Mouse (Mus musculus) spleen, adult 12 weeks (tissue): ENCODE measurements around the gene Gm4303.
"Not testable (repeated sequence)": the region's sequence is repeated elsewhere in the genome, so short reads cannot be mapped to it uniquely, and the experiment has no call there.

Experiments
- DNase-seq: peaks from one replicate; pipeline ENCODE4 v3.0.0; 2022; ENCODE audit warnings: low spot score

The Gm4303 gene

DNA sequence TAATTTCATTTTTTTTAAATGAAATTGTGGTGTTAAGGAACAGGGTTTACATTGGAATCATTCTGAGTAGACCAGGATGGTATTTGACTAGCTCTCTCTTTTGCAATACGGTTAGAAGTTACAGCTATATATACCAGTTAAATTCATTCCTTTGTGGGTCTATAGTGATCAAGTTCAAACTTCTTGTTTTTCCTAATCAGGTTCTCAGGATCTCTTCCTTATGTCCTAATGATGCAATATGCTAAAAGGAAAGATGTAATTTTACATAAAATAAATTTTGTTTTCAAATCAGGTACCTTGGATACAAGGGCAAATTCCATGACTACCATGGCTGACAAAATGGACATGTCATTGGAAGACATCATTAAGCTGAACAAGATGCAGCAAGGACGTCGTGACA lies at the start of gene Gm4303:
TSS of gene Gm4303 (plus strand) at position 301 of the 400 bp plus-strand sequence.
- DNase-seq = not testable (repeated sequence)

DNA sequence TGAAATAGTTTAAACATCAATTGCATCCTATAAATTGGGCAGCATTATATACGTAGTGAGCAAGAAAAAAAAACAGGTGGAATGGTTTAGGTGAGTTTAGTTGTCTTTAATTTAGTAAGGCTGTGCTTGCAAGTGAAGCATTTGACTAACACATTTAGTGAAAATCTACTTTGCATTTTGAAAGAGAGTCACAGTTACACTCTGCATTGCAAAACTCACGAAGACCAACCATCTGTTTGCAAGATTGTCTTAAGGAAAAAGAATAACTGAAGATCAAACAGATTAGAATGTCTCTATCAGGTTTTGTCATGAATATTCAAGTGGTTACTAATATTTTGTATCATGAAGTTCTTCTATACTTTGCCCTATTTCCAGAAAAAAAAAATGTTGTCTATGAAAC lies 49.7 kb upstream of the Gm4303 start:
- no peak for DNase-seq

DNA sequence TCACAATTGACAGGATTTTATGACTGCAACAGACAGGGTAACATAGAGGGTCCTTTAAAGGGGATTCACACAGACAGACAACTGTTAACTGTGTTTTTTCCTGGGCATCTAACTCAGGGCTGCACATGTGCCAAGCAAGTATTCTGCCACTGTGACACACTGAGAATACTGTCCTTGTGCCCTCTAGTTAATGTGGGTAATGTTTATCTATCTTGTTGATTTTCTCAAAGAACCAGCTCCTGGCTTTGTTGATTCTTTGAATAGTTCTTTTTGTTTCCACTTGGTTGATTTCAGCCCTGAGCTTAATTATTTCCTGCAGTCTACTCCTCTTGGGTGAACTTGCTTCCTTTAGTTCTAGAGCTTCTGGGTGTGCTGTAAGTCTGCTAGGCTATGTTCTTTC lies 45.7 kb upstream of the Gm4303 start:
- not testable (repeated sequence) for DNase-seq

DNA sequence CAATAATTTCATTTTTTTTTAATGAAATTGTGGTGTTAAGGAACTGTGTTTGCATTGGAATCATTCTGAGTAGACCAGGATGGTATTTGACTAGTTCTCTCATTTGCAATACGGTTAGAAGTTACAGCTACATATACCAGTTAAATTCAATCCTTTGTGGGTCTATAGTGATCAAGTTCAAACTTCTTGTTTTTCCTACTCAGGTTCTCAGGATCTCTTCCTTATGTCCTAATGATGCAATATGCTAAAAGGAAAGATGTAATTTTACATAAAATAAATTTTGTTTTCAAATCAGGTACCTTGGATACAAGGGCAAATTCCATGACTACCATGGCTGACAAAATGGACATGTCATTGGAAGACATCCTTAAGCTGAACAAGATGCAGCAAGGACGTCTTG lies 10.4 kb upstream of the Gm4303 start, which contains the start of gene Gm4301:
TSS of gene Gm4301 (plus strand) at position 301 of the 400 bp plus-strand sequence.
- DNase-seq = not testable (repeated sequence)

DNA sequence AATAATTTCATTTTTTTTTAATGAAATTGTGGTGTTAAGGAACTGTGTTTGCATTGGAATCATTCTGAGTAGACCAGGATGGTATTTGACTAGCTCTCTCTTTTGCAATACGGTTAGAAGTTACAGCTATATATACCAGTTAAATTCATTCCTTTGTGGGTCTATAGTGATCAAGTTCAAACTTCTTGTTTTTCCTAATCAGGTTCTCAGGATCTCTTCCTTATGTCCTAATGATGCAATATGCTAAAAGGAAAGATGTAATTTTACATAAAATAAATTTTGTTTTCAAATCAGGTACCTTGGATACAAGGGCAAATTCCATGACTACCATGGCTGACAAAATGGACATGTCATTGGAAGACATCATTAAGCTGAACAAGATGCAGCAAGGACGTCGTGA lies 5.2 kb upstream of the Gm4303 start, which contains the start of gene Gm4302:
TSS of gene Gm4302 (plus strand) at position 301 of the 400 bp plus-strand sequence.
- DNase-seq = not testable (repeated sequence)

DNA sequence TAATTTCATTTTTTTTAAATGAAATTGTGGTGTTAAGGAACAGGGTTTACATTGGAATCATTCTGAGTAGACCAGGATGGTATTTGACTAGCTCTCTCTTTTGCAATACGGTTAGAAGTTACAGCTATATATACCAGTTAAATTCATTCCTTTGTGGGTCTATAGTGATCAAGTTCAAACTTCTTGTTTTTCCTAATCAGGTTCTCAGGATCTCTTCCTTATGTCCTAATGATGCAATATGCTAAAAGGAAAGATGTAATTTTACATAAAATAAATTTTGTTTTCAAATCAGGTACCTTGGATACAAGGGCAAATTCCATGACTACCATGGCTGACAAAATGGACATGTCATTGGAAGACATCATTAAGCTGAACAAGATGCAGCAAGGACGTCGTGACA lies 5.0 kb downstream of the Gm4303 start, which contains the start of gene Gm4305:
TSS of gene Gm4305 (plus strand) at position 301 of the 400 bp plus-strand sequence.
- not testable (repeated sequence) for DNase-seq

DNA sequence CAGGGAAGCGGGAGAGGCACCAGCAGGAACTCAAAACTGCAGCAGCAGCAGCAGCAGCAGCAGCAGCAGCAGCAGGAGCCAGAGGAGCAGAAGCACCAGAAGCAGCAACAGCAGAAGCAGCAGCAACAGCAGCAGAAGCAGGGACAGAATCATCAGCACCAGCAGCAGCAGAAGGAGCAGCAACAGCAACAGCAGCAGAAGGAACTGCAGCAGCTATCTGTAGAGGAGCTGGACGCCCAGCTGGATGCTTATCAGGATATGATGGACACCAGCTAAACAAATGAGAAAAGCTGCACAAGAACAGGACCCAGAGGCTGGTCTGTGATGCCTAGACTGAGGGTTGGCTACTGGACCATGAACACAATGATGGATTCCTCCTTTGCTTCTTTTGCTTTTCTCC lies 11.1 kb downstream of the Gm4303 start:
- DNase-seq = not testable (repeated sequence)

DNA sequence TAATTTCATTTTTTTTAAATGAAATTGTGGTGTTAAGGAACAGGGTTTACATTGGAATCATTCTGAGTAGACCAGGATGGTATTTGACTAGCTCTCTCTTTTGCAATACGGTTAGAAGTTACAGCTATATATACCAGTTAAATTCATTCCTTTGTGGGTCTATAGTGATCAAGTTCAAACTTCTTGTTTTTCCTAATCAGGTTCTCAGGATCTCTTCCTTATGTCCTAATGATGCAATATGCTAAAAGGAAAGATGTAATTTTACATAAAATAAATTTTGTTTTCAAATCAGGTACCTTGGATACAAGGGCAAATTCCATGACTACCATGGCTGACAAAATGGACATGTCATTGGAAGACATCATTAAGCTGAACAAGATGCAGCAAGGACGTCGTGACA lies 15.3 kb downstream of the Gm4303 start, which contains the start of gene Gm4307:
TSS of gene Gm4307 (plus strand) at position 301 of the 400 bp plus-strand sequence.
- DNase-seq = not testable (repeated sequence)

DNA sequence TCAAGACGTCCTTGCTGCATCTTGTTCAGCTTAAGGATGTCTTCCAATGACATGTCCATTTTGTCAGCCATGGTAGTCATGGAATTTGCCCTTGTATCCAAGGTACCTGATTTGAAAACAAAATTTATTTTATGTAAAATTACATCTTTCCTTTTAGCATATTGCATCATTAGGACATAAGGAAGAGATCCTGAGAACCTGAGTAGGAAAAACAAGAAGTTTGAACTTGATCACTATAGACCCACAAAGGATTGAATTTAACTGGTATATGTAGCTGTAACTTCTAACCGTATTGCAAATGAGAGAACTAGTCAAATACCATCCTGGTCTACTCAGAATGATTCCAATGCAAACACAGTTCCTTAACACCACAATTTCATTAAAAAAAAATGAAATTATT lies 36.7 kb downstream of the Gm4303 start, which contains the start of gene Gm4312:
TSS of gene Gm4312 (minus strand) at position 101 of the 400 bp plus-strand sequence.
- not testable (repeated sequence) for DNase-seq
